Mouse (Mus musculus) spleen, postnatal 14 days (tissue): Measurements from ENCODE around the gene Fancd2.

ENCODE experiments used
- DNase-seq, 2 experiments: peaks; one replicate each; pipeline ENCODE4 v3.0.0; 2021 to 2022; ENCODE audit warnings: low spot score in 2 of 2

Fancd2 gene

GRCm38 (mm10) chr6:113530932-113531839 lies at the start of gene Fancd2, which contains the start of gene Emc3:
Gene Fancd2, plus strand, starts transcription at chr6:113531682.
Gene Emc3, minus strand, starts transcription at chr6:113531652.
- DNase-seq = peak; percentile 87 to 96

GRCm38 (mm10) chr6:113482477-113483099 lies 48.9 kb upstream of the Fancd2 start:
- DNase-seq = peak in 1 of 2 experiments; percentile 22

GRCm38 (mm10) chr6:113483100-113483615 lies 48.3 kb upstream of the Fancd2 start, which contains the start of gene Creld1:
Gene Creld1, plus strand, starts transcription at chr6:113483297.
- peak; percentile 82 to 85 for DNase-seq

GRCm38 (mm10) chr6:113483729-113484128 lies 47.8 kb upstream of the Fancd2 start:
- no peak for DNase-seq

GRCm38 (mm10) chr6:113487125-113487576 lies 44.3 kb upstream of the Fancd2 start:
- no peak for DNase-seq

GRCm38 (mm10) chr6:113489410-113489809 lies 42.1 kb upstream of the Fancd2 start:
- no peak for DNase-seq

GRCm38 (mm10) chr6:113492101-113492864 lies 39.2 kb upstream of the Fancd2 start:
- no peak for DNase-seq

- peak; percentile 65 to 81 for DNase-seq
Measured at GRCm38 (mm10) chr6:113494258-113494788, 37.2 kb upstream of the Fancd2 start.

- DNase-seq = no peak
Measured at GRCm38 (mm10) chr6:113495071-113495675, 36.3 kb upstream of the Fancd2 start.

GRCm38 (mm10) chr6:113499346-113499745 lies 32.1 kb upstream of the Fancd2 start:
- no peak for DNase-seq

GRCm38 (mm10) chr6:113501388-113502084 lies 29.9 kb upstream of the Fancd2 start, which contains the start of gene Prrt3:
Gene Prrt3, minus strand, starts transcription at chr6:113501931.
- DNase-seq = no peak

GRCm38 (mm10) chr6:113502801-113503200 lies 28.7 kb upstream of the Fancd2 start:
- no peak for DNase-seq

GRCm38 (mm10) chr6:113505689-113506088 lies 25.8 kb upstream of the Fancd2 start:
- DNase-seq = no peak

- DNase-seq = no peak
Measured at GRCm38 (mm10) chr6:113507130-113507529, 24.4 kb upstream of the Fancd2 start.

- DNase-seq = no peak
Measured at GRCm38 (mm10) chr6:113508272-113508946, 23.1 kb upstream of the Fancd2 start.

GRCm38 (mm10) chr6:113508947-113509280 lies 22.6 kb upstream of the Fancd2 start:
- no peak for DNase-seq

- no peak for DNase-seq
Measured at GRCm38 (mm10) chr6:113513944-113514343, 17.5 kb upstream of the Fancd2 start.

GRCm38 (mm10) chr6:113514600-113514999 lies 16.9 kb upstream of the Fancd2 start:
- DNase-seq = no peak

- DNase-seq = no peak
Measured at GRCm38 (mm10) chr6:113517434-113518080, 13.9 kb upstream of the Fancd2 start.
